Mouse (Mus musculus) urinary bladder, postnatal 0 days (tissue): ENCODE data around the gene Gm9747. TPM values are rescaled to one million over a fixed set of nuclear protein-coding genes. Genes with fewer than 3 reads are reported as not detected.

Experiments
- polyA plus RNA-seq: library from polyadenylated mRNA; unstranded; fragments of >200 nt; fragmentation: Nextera tagmentation; extraction: Ambion mirVana; gene quantifications from 2 replicates; pipeline ENCODE4 v1.2.1, GENCODE M21; 2015

The Gm9747 gene
- 12.0 and 13.0 TPM in 2 replicates for polyA plus RNA-seq

GRCm38 (mm10) chr1:82232812-82233211 is at the start of gene Gm9747:
TSS of gene Gm9747 (plus strand) at chr1:82233112.

Other genes starting within 250 kb of the Gm9747 start
- 3.8 and 4.1 TPM in 2 replicates for gene Irs1, start 58.3 kb downstream of the Gm9747 start, polyA plus RNA-seq
- 11.7 and 12.5 TPM in 2 replicates for gene Rhbdd1, start 83.3 kb downstream of the Gm9747 start, polyA plus RNA-seq